Mouse (Mus musculus): ENCODE measurements at regions not wholly inside any gene's neighbourhood (a gene's known extent, or its start where the extent isn't known, plus 50 kb on each side); places are given as distances from the start of the nearest gene placed in this dataset.
"Not testable (repeated sequence)": the region's sequence is repeated elsewhere in the genome, so short reads cannot be mapped to it uniquely, and the experiment has no call there.

DNA sequence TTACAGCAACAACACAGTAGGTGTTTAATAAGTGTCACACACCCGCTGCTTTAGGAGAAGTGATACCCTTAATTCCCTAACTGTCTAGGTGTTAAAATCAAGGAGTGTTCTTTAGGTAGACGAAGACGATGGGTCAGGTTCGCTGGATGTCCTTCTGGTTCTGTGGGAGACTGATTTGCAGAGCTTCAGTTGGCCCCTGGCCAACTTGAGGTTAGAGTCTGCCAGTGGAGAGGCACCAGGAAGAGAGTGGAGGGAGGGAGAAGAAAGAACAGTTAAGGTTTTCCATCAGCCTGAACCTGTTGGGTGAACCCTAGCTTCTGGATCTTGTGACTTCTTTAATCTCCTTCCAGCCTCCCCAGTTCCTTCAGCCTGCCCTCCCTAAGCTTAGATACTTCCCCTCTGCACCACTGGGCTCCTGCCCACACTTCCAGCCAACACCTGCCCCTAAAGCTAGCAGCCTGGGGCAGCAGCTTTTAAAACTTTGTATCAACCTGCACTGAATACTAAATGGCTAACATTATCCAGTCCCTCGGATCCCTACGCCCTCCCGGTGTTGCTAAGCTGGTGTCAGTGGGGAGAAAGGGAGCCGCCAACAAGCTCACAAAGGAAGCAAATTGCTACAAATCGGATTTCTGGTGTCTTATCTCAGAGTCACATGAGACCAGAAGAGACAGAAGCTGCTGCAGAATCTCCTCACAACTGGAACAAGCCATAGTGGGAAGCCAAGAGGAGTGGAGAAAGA, 62.1 kb upstream of the Adgrl1 start:
- no peak for DNase-seq (ENCODE audit: low spot score in 2 of 2)

DNA sequence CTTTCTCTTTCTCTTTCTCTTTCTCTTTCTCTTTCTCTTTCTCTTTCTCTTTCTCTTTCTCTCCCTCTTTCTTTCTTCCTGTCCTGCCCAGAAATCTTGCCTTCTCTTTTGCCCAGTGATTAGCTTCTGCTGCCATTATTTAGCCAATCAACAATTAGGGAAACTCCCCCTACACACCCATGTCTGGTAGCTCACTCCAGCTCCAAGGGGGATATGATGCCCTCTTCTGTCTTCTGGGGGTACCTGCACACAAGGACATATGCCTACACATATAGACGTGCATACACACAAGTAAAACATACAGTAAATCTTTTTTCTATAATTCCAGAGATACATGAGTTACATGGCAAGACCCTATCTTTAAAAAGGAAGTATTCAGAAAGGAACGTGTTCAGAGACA, 70.1 kb upstream of the Adgrl1 start:
- no peak for DNase-seq (ENCODE audit: low spot score in 2 of 2)

DNA sequence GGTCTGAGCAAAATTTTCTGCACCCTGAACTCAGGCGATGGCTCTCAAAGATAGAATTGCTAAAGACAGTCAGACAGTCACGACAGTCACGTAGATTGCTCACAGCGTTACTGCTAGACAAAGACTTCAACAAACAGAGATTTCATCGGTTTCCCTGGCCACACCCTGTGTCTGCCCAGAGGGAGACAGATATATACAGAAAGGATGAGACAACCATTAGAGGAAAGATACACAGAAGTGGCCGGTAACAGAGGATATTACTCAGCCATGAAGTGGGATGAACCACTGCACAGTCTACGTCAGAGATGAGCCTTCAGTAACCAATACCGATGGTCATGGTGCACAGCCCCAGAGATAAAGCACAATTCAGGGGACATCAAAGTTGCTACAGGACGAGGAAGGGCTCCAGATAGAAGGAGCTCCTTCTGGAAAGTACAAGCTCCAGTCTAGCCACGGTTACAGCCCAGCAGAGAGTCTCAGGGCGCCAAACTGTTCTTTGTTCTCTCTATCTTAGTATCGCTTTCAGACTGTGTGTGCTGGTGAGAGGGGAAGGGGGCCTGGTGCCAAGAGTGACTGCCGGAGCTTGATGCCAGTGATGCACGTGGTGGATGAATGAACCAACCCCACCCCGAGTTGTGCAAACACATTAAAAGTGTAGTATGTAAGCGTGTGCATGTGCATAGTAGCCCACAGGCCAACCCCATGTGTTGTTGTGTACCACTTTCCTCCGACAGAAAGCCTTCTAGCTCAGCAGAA, 74.8 kb upstream of the Adgrl1 start:
- DNase-seq (ENCODE audit: low spot score in 2 of 2), result no peak

DNA sequence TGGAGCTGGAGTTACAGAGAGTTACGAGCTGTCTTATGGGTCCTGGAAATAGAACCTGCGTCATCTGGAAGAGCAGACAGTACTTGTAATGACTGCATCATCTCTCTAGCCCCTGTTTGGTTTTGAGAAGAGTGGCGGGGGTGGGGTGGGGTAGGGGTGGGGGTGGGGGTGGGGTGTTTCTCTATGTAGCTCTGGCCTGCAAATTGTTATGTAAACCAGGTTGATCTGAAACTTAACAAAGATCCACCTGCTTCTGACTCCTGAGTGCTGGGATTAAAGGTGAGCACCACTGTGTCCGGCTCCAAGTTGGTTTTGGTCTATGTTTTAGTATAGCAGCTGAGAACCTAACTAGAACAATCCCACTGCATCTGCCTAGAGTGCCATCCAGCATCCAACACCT, 78.0 kb upstream of the Adgre5 start:
- no peak for DNase-seq (ENCODE audit: low spot score in 2 of 2)

DNA sequence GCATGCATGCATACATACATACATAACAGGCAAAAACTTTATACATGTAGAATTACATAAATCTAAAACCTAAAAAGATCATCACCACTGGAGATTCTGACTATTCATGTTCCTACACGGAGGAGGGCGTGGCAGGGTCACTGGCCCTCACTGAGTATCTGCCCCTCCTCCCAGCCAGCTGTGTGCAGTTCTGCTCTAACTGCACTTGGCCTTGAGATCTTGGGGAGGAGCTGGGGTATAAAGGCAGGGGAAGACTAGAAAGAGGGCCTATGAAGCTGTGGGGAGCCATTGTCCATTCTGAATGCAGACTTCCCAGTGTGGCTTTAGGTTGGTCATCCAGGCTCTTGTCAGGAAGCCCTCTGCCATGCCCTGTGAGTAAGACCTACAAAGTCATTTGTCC, 69.5 kb upstream of the Adgre5 start:
- DNase-seq (ENCODE audit: low spot score in 2 of 2), result no peak

DNA sequence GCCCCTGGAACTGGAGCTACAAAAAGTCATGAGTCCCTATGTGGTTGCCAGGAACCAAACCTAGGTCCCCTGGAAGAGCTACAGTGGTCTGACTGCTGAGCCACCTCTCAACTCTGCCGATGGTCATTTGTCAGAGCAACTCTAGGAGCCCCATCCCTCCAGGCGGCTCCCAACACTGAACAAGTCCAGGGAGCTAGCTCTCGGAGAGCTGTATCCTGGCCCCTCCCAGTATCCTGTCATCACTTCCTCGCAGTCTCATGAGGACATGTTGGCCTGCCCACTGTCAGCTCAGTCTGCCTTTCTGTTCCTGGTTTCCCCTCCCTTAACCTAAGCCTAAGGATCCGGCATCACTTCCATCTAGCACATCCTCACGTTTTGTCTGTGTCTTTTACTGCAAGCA, 64.5 kb upstream of the Adgre5 start:
- DNase-seq (ENCODE audit: low spot score in 2 of 2), result no peak

DNA sequence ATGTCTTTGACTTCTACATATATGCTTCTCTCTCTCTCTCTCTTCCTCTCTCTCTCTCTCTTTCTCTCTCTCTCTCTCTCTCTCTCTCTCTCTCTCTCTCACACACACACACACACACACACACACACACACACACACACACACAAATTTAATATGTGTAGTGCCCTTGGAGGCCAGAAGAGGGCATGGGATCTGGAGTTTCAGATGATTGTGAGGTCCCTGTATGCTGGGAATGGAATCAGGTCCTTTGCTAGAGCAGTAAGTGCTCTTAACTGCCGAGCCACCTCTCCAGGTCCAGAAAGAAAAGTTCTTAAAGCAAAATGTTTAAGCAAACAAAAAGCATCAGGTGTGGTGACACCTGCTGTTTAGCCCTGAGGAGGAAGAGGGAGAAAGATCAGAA, 62.2 kb upstream of the Adgre5 start:
- DNase-seq (ENCODE audit: low spot score in 2 of 2), result not testable (repeated sequence)

DNA sequence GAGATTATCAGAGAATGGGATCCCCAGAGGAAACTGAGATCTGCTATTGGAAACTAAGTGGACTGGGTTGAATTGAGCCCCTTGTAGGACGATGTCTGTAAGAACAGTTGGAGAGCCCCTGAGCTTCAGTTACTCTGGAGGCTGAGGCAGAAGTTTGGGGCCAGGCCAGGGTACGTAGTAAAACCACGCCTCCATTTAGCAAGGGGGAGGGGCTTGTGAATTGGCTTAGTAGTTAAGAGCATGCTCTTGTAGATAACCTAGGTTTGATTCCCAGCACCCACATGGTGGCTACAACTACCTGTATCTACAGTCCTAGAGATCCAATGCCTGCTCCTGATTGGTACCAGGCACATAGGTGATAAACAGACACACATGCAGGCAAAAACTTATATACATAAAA, 61.4 kb upstream of the Adgre5 start:
- DNase-seq (ENCODE audit: low spot score in 2 of 2), result no peak

DNA sequence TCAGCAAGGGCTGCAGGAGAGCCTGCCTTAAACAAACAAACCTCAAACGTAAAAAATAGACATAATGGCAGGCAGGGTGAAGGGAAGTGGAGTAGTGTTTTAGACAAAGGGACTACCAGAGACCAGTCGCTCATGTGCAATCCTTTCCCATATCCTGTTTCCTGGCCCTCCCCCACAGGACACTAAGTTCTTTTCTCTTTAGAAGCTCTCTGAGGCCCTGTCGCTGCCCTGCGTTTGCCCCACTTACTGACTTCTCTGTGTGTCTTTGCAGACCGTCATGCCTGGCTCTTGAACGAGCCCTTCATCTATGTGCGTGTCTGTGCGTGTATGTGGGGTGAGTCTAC, 58.5 kb upstream of the Adgre5 start:
- DNase-seq (ENCODE audit: low spot score in 2 of 2), result no peak

DNA sequence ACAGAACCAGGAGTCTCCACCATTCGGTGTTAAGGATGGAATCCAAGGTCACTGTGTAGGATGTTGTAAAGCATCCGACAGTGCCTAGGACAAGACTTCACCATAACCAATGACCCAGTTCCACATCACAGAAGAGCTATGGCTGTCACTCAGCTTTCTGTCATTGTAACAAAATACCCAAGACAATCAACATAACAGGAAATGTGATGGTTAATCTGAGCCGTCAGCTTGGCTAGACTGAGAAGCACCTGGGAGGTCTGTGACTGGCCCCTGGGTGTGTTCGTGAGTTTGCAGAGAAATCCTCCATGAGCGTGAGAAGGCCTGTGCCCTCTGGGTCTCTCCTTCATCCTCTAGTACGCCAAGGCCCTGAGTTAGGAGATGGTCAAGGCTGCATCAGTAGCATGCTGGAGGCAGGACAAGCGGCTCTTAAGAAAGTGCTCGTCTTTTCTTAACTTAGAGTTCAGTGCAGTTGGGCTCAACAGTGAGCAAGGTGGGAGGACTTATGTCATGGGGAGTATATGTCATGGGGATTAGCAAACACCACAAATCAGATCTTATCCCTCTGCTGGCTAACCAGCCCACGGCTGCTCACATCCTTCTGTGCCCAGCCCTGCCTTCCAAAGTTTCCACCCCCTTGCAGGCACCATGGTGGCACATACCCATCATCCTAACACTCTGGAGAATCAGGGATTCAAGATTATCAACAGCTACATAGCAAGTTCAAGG, 57.9 kb upstream of the Adgre5 start:
- DNase-seq (ENCODE audit: low spot score in 2 of 2), result no peak

DNA sequence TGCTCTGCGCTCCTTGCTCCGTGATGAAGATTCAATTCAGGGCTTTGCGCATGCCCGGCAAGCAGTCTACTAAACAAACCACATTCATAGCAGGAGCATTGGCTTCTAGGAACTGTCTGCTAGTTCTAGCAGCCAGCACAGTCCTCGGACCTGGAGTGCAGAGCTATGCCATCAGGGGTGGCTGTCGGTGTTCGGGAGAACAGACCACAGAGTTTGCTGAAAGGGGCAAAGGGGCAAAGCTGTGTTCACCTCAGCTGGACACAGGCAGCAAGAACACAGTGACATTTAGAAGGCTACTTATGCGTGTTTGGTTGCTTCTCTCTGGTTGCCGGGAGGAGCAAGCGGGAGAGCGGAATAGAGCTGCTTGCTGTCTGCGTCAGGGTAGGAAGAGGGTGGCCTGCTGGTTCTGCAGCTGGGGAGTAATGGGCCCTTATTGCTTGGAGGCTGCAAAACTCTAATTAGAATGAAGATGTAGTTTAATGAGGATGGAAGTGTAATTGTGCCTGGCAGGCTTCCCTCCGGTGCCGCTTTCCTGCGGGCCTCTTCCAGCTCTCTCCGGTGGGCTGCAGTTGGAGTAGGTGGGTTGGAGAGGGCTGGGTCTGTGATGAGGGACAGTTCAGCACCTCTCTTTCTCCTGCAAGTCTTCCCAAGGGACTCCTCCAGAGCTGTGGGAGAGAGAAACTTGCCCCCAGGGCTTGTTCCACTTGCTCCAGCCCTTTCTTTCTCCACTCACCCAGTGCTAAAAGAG, 52.5 kb upstream of the Adgre5 start:
- DNase-seq (ENCODE audit: low spot score in 2 of 2), result peak; percentile 25 to 38

All from left cerebral cortex, adult 18-20 months (tissue).